Mouse (Mus musculus) liver, adult 10 weeks (tissue): Measurements from ENCODE around the gene Rnase10. TPM values are rescaled to one million over a fixed set of nuclear protein-coding genes. Genes with fewer than 3 reads are reported as not detected.

Experiments
- polyA plus RNA-seq: library from polyadenylated mRNA; stranded (reverse); fragments of 350-450 nt; fragmentation: Illumina TruSeq; extraction: RNeasy Lipid Tissue Mini Kit (QIAGEN cat#74804); gene quantifications from one replicate; pipeline ENCODE4 v1.2.3, GENCODE M21; 2014; ENCODE audit warnings: low read depth, low replicate concordance

The Rnase10 gene
- 0.50 TPM for polyA plus RNA-seq

DNA sequence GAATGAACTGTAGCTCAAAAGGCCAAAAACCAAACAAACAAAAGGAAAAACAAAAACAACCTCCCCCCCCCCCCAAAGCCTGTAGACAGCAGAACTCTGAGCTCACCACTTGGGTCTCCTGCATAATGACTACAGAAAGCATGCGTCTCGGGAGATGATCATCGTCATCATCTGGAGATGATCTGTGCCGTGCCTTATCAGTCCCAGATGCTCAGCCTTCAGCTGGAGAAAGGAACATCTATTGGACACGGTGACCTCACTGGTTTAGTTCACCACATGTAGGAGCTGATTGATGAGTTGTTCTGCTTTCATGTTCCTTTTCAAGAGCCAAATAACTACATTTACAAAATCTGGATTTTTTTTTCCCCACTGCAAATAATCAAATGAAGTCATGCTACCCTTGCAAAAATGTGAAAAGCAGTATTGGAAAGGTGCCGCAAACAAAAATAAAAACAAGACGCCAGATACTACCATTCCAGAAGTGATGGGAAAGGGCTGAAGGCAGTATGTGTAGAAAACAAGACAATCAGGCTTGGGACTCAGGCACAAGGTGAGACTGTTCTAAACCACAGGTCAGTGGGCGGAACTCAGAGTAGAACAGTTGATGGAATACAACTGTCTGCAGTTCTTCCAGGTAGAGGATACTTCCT lies at the start of gene Rnase10:
Rnase10 (plus strand) TSS at position 600 of the 650 bp plus-strand sequence.

GRCm38 (mm10) chr14:51041769-51042168 lies 34.2 kb downstream of the Rnase10 start, which contains the start of gene Rnase9:
TSS of gene Rnase9 (minus strand) at chr14:51041869.

DNA sequence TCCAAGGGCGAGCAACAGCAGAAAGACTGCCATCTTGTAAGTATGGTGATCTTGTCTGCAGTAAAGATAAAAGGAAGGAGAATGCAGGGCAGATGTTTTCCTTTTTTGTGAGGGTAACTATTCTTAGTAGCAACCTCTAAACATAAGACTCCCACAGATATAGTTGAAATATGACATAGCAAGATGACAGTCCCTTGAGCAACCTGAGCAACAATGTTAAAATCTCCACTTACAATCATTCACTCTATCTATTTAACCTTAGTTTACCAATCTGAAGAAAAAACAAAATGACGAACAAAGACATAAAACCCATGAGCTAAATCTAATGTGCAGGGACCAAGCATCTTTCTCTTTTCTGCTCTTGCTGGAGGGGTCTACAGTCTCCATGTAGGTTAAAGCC lies 42.5 kb downstream of the Rnase10 start, which contains the start of gene Rnase11:
Rnase11 (minus strand) TSS at position 101 of the 400 bp plus-strand sequence.

DNA sequence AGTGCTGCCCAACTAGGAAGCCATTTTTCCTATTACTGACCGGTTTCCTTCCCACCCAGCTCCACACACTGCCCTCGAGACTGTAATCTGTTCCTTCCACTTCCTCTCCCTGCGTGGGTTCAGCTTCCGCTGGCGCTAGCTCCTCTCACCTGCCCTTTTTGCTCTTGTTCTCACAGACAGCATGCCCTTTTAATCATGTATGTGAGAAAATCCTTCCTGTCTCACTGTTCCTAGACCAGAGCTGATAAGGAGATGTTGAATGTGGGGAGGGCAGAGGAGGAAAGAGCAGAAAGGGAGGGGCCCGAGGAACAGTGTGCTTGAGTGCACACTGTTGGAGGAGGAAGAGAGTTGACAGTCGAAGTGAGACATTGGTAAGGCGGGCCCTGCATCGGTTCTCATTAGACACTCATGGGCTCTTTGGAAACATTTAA lies 49.9 kb downstream of the Rnase10 start, which contains the start of gene Rnase12:
Rnase12 (minus strand) TSS at position 261 of the 431 bp plus-strand sequence.

Other genes starting within 250 kb of the Rnase10 start
- 7.0 TPM for gene Ttc5, start 222.2 kb upstream of the Rnase10 start, polyA plus RNA-seq
- gene Ccnb1ip1, start 200.0 kb upstream of the Rnase10 start, polyA plus RNA-seq = not detected
- 11.7 TPM for gene Parp2, start 199.9 kb upstream of the Rnase10 start, polyA plus RNA-seq
- gene Tep1, start 137.2 kb upstream of the Rnase10 start, polyA plus RNA-seq = 4.7 TPM
- not detected for gene Klhl33, start 110.2 kb upstream of the Rnase10 start, polyA plus RNA-seq
- 10.0 TPM for gene Osgep, start 82.9 kb upstream of the Rnase10 start, polyA plus RNA-seq
- 17.1 TPM for gene Apex1, start 82.8 kb upstream of the Rnase10 start, polyA plus RNA-seq
- gene Pip4p1, start 76.9 kb upstream of the Rnase10 start, polyA plus RNA-seq = 14.0 TPM
- 139 TPM for gene Pnp, start 76.7 kb upstream of the Rnase10 start, polyA plus RNA-seq
- not detected for gene Gm49342, start 63.2 kb upstream of the Rnase10 start, polyA plus RNA-seq
- 0.45 TPM for gene Pnp2, start 51.8 kb upstream of the Rnase10 start, polyA plus RNA-seq
- not detected for gene Rnase9, start 34.1 kb downstream of the Rnase10 start, polyA plus RNA-seq
- gene Rnase11, start 42.4 kb downstream of the Rnase10 start, polyA plus RNA-seq = not detected
- not detected for gene Rnase12, start 49.9 kb downstream of the Rnase10 start, polyA plus RNA-seq
- gene Olfr750, start 66.7 kb downstream of the Rnase10 start, polyA plus RNA-seq = not detected
- 2,257 TPM for gene Rnase4, start 83.3 kb downstream of the Rnase10 start, polyA plus RNA-seq
- 347 TPM for gene Ang, start 83.4 kb downstream of the Rnase10 start, polyA plus RNA-seq
- gene Eddm3b, start 106.7 kb downstream of the Rnase10 start, polyA plus RNA-seq = not detected
- gene Rnase6, start 116.2 kb downstream of the Rnase10 start, polyA plus RNA-seq = 0.93 TPM
- gene Rnase1, start 139.0 kb downstream of the Rnase10 start, polyA plus RNA-seq = not detected
- gene Rnase2b, start 154.5 kb downstream of the Rnase10 start, polyA plus RNA-seq = not detected
- gene Ang2, start 191.4 kb downstream of the Rnase10 start, polyA plus RNA-seq = not detected
- gene Ear14, start 195.6 kb downstream of the Rnase10 start, polyA plus RNA-seq = not detected
- gene Rnase2a, start 248.4 kb downstream of the Rnase10 start, polyA plus RNA-seq = not detected